Comparison of ENCODE assay signal across 8 mouse cellular contexts in the genomic region with DNA sequence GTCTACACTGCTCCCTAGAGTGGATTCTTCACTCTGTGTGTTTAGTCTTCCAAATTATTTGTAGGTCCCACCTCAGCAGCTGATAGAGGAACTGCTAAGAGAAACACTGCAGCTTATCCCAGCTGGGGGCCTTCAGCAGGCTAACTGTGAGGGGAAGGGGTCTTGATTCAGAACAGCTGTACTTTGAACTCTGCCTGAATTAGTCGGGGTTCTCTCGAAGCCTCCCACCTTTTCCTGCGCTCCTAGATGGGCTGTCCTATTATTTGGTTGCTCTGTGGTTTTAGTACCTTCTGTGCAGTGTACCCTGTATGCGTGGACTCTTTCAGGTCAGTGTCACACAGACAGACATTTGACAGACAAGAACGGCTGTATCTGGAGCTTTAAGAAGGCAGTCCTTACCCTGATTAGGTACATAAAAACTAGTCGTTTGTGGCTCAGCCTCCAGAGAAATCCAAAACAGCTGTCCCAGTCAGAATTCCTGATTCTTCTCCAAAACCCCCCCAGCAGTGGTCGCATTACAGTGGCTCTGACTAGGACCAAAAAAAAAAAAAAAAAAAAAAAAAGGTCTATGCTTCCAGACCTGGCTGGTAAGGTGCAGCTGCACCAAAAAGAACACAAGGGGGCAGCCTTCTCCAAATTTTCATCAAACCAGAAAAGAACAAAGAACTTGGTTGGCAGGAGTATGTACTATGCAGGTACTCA.
A peak's percentile ranks its signal among the peaks of the same experiment; 100 is the strongest.
DNase-seq lines count a peak whose midpoint lies in the region; ATAC-seq lines count a peak whose summit lies in the region.

No protein-coding gene starts in this region.

- DNase-seq in adrenal gland, postnatal 10 days = peak; percentile 40
- peak; percentile 91 for DNase-seq in embryonic facial prominence, embryonic 11.5 days (ENCODE audit: low spot score)
- peak; percentile 57 for DNase-seq in heart, postnatal 4 days
- DNase-seq in kidney, postnatal 36 days = peak; percentile 44 to 57
- DNase-seq in retina, adult 2 months (ENCODE audit: low read depth, low spot score) = peak; percentile 56

- H3K9me3 ChIP-seq in embryonic facial prominence, embryonic 11.5 days (replicated peaks; ENCODE audit: control insufficient read depth, low read length) = no peaks in the 10 kb centered on the region
- H3K9me3 ChIP-seq in lung, embryonic 15.5 days = no peaks in the 10 kb centered on the region

- no peak overlapping the region for H3K4me2 ChIP-seq in embryonic facial prominence, embryonic 11.5 days (ENCODE audit: low read depth, low read length)
- no peak overlapping the region; the same call in 1 of the 2 replicates for H3K4me2 ChIP-seq in lung, embryonic 15.5 days

- H3K4me1 ChIP-seq in embryonic facial prominence, embryonic 11.5 days (ENCODE audit: control insufficient read depth, insufficient read depth, low read length) = peaks cover 2% of the 10 kb centered on the region; the same call in 1 of the 2 replicates
- H3K4me1 ChIP-seq in lung, embryonic 15.5 days = 0 out of 2 replicates have a peak, but pooled peaks cover 8% of the 10 kb centered on the region

- peak overlapping the region; percentile 80 for H3K27ac ChIP-seq in embryonic facial prominence, embryonic 11.5 days (replicated peaks; ENCODE audit: low read depth, low read length)
- no peak overlapping the region for H3K27ac ChIP-seq in lung, embryonic 15.5 days

- 22% methylated on average over 7 of the region's 7 CpGs for WGBS in embryonic facial prominence, embryonic 11.5 days
- WGBS in lung, embryonic 15.5 days = 35% methylated on average over 7 of the region's 7 CpGs

- no peaks in the 10 kb centered on the region for H3K36me3 ChIP-seq in embryonic facial prominence, embryonic 11.5 days (replicated peaks; ENCODE audit: control insufficient read depth, insufficient read depth, low read depth, low read length)
- H3K36me3 ChIP-seq in lung, embryonic 15.5 days = no peaks in the 10 kb centered on the region

- no peak overlapping the region for H3K4me3 ChIP-seq in embryonic facial prominence, embryonic 11.5 days (ENCODE audit: low read depth, low read length)
- no peak overlapping the region for H3K4me3 ChIP-seq in lung, embryonic 15.5 days

- peak; percentile 88 for ATAC-seq in CD4-positive, CD25-positive, alpha-beta regulatory T cell, adult 4 months
- ATAC-seq in embryonic facial prominence, embryonic 11.5 days (replicated peaks; ENCODE audit: insufficient number of reproducible peaks, low FRiP score, low TSS enrichment, low read depth) = peak; percentile 85
- peak; percentile 52; the same call in 1 of the 2 replicates for ATAC-seq in lung, embryonic 15.5 days (ENCODE audit: borderline replicate concordance, extremely low read depth, low FRiP score, low TSS enrichment)
- ATAC-seq in erythroid progenitor cell, adult 5-6 weeks (replicated peaks; ENCODE audit: low FRiP score, poor library complexity, severe bottlenecking) = no peak

- peak overlapping the region; percentile 28; the same call in 1 of the 2 replicates for H3K9ac ChIP-seq in embryonic facial prominence, embryonic 11.5 days (replicated peaks; ENCODE audit: low read length)
- no peak overlapping the region for H3K9ac ChIP-seq in lung, embryonic 15.5 days

- H3K27me3 ChIP-seq in embryonic facial prominence, embryonic 11.5 days (ENCODE audit: control insufficient read depth, insufficient read depth, low read length) = no peaks in the 10 kb centered on the region
- no peaks in the 10 kb centered on the region for H3K27me3 ChIP-seq in lung, embryonic 15.5 days

Comparison
In these comparisons a context has a peak if more than half of its experiments do, and no peak if none do; other contexts are left out.
1. DNase-seq: peak in every context shown above with its lines; median percentile 91 in embryonic facial prominence, embryonic 11.5 days; 57 in heart, postnatal 4 days; 56 in retina, adult 2 months; 50 in kidney, postnatal 36 days; 40 in adrenal gland, postnatal 10 days.